22 mouse cellular contexts compared by ENCODE assay signal in the genomic region with DNA sequence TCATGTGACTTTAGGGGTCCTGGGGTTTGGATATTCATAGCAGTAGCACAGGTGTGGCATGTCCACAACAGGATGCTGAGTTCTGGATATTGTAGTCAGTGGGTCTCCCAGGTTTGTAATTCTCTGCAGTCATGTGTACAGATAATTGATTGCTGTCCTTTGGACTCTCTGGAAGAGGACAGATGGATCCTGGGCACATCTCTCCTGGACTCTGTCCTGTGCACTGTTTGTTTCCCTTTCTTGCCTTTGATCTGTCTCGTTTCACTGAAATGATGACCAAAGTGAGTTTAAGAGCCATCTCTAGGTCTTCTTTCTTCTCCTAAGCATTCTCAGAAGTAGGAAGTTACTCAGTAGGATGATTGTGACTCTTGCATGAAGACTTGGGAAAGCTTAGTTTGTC. TPM values are rescaled to one million over a fixed set of nuclear protein-coding genes. Genes with fewer than 3 reads are reported as not detected.
"Had no signal": no experiment of that assay in that cellular context is flagged by ENCODE, and none has a peak within 500 bp of the region (broad histone marks: within the 10 kb centered on the region; RNA-seq: fewer than 3 reads in every experiment).

No protein-coding gene starts in this region.

- DNase-seq: lung, adult 2 months; lung, postnatal 14 days; lung, postnatal 36 days; right cerebral cortex, postnatal 14 days; thymus, adult 2 months; thymus, postnatal 25 days; thymus, postnatal 4 days had no signal

- H3K4me3 ChIP-seq: lung, embryonic 15.5 days; megakaryocyte, embryonic 14.5 days; midbrain, embryonic 13.5 days; midbrain, embryonic 15.5 days; neural tube, embryonic 12.5 days; stomach, embryonic 15.5 days had no signal

- H3K36me3 ChIP-seq: lung, embryonic 15.5 days; midbrain, embryonic 13.5 days; midbrain, embryonic 15.5 days; neural tube, embryonic 12.5 days; stomach, embryonic 15.5 days had no signal

- H3K4me2 ChIP-seq: lung, embryonic 15.5 days; midbrain, embryonic 11.5 days; midbrain, embryonic 13.5 days; midbrain, embryonic 15.5 days; neural tube, embryonic 12.5 days; stomach, embryonic 15.5 days had no signal

- H3K27me3 ChIP-seq: lung, embryonic 15.5 days; megakaryocyte, embryonic 14.5 days; midbrain, embryonic 13.5 days; midbrain, embryonic 15.5 days; neural tube, embryonic 12.5 days; stomach, embryonic 15.5 days had no signal

- H3K4me1 ChIP-seq: lung, embryonic 15.5 days; megakaryocyte, embryonic 14.5 days; midbrain, embryonic 13.5 days; midbrain, embryonic 15.5 days; neural tube, embryonic 12.5 days; stomach, embryonic 15.5 days had no signal

- H3K27ac ChIP-seq: lung, embryonic 15.5 days; macrophage; midbrain, embryonic 13.5 days; midbrain, embryonic 15.5 days; neural tube, embryonic 12.5 days; stomach, embryonic 15.5 days; stomach, postnatal 0 days had no signal

- H3K9ac ChIP-seq: lung, embryonic 15.5 days; midbrain, embryonic 13.5 days; midbrain, embryonic 15.5 days; neural tube, embryonic 12.5 days; stomach, embryonic 15.5 days had no signal

- H3K9me3 ChIP-seq: lung, embryonic 15.5 days; midbrain, embryonic 13.5 days; midbrain, embryonic 15.5 days; stomach, embryonic 15.5 days had no signal

- ATAC-seq: lung, postnatal 0 days; midbrain, embryonic 13.5 days; midbrain, embryonic 15.5 days had no signal

RNA-seq across cellular contexts. Expression of gene Cyp2d40, which starts 16.5 kb away (rescaled TPM):
- polyA plus RNA-seq: lung, adult 2 months; lung, embryonic 15.5 days; lung, postnatal 0 days; macrophage; midbrain, embryonic 11.5 days; midbrain, embryonic 13.5 days; midbrain, embryonic 15.5 days; midbrain, postnatal 0 days; neural tube, embryonic 12.5 days; neural tube, embryonic 14.5 days; spleen, adult 2 months; stomach, embryonic 15.5 days; stomach, postnatal 0 days; testis, adult 2 months; urinary bladder, adult 2 months had no signal

RNA-seq across cellular contexts. Expression of gene Cyp2d26, which starts 46.6 kb away (rescaled TPM):
- polyA plus RNA-seq: lung, postnatal 0 days; macrophage; midbrain, embryonic 11.5 days; midbrain, embryonic 13.5 days; midbrain, embryonic 15.5 days; midbrain, postnatal 0 days; neural tube, embryonic 12.5 days; neural tube, embryonic 14.5 days had no signal
